Mouse (Mus musculus): ENCODE results near the gene Pde4c. TPM values are rescaled to one million over a fixed set of nuclear protein-coding genes. Genes with fewer than 3 reads are reported as not detected.
A peak's percentile ranks its signal among the peaks of the same experiment; 100 is the strongest.

The Pde4c gene
- polyA plus RNA-seq, 2 experiments = 0.74 to 1.6 TPM

- H3K36me3 ChIP-seq (replicated peaks; ENCODE audit: control insufficient read depth, insufficient read depth, low read depth) = no peaks in the 10 kb centered on the region
- no peaks in the 10 kb centered on the region for H3K9me3 ChIP-seq (ENCODE audit: control insufficient read depth, low read length)
- peak in 1 of 3 experiments; percentile 23 for DNase-seq (ENCODE audit: low read depth in 3 of 3, low spot score in 3 of 3)
- 2% methylated on average over 19 of the region's 19 CpGs for WGBS (ENCODE audit: insufficient replicate concordance)
- H3K9ac ChIP-seq (replicated peaks) = no peak within 1 kb of the TSS
- H3K4me2 ChIP-seq (ENCODE audit: low read depth) = no peak within 1 kb of the TSS
- ATAC-seq (ENCODE audit: insufficient read depth) = peak; percentile 46; the same call in 1 of the 2 replicates
- no peak within 1 kb of the TSS for H3K4me3 ChIP-seq (ENCODE audit: insufficient read depth in 1 of 2, low read depth in 2 of 2, low read length in 2 of 2)
- no peak within 1 kb of the TSS for H3K27ac ChIP-seq
- no peaks in the 10 kb centered on the region; the same call in 1 of the 2 replicates for H3K27me3 ChIP-seq (ENCODE audit: control insufficient read depth, insufficient read depth, low read length)
- no peaks in the 10 kb centered on the region for H3K4me1 ChIP-seq (replicated peaks; ENCODE audit: control insufficient read depth in 2 of 2, insufficient read depth in 2 of 2, low read length in 1 of 2)
- TF ChIP-seq CTCF (IDR thresholded peaks at IDR 0.05; ENCODE audit: low read depth) (peak; percentile 97), EP300 (IDR thresholded peaks at IDR 0.05; ENCODE audit: low read depth) (no peak)
Measured at GRCm38 (mm10) chr8:70718297-70718696, 5.2 kb upstream of the Pde4c start, which contains the start of gene Gm3336. TSS of gene Gm3336 (plus strand) at chr8:70718543.

GRCm38 (mm10) chr8:70719796-70720270 lies 3.7 kb upstream of the Pde4c start:
- H3K27me3 ChIP-seq (ENCODE audit: control insufficient read depth, insufficient read depth, low read length) = no peaks in the 10 kb centered on the region; the same call in 1 of the 2 replicates
- no peak overlapping the region for H3K27ac ChIP-seq
- WGBS (ENCODE audit: insufficient replicate concordance) = 28% methylated on average over 9 of the region's 9 CpGs
- DNase-seq (ENCODE audit: low read depth in 3 of 3, low spot score in 3 of 3) (no peak), ATAC-seq (ENCODE audit: insufficient read depth) (no peak)
- no peaks in the 10 kb centered on the region for H3K36me3 ChIP-seq (replicated peaks; ENCODE audit: control insufficient read depth, insufficient read depth, low read depth)
- TF ChIP-seq EP300 (IDR thresholded peaks at IDR 0.05; ENCODE audit: low read depth) (no peak), CTCF (IDR thresholded peaks at IDR 0.05; ENCODE audit: low read depth) (no peak)
- no peaks in the 10 kb centered on the region for H3K4me1 ChIP-seq (replicated peaks; ENCODE audit: control insufficient read depth in 2 of 2, insufficient read depth in 2 of 2, low read length in 1 of 2)
- no peak overlapping the region for H3K9ac ChIP-seq (replicated peaks)
- no peak overlapping the region for H3K4me3 ChIP-seq (ENCODE audit: insufficient read depth in 1 of 2, low read depth in 2 of 2, low read length in 2 of 2)
- no peak overlapping the region for H3K4me2 ChIP-seq (ENCODE audit: low read depth)
- H3K9me3 ChIP-seq (ENCODE audit: control insufficient read depth, low read length) = no peaks in the 10 kb centered on the region

DNA sequence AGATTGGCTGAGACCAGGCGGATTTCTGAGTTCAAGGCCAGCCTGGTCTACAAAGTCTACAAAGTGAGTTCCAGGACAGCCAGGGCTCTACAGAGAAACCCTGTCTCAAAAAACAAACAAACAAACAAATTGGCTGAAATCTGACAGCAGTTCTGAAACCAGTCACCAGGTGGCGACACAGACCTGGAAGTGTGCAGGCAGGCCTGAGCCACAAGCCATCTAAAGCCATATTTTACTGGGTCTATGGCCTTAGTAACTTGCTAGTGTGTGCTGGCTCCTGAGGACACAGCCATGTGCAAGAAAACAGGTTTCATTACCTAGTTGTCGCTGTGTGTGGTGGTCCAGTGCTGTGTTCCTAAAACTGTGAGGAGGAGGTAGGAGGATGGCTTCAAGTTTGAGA lies 2.8 kb upstream of the Pde4c start:
- H3K27ac ChIP-seq = no peak overlapping the region
- ATAC-seq (ENCODE audit: insufficient read depth) (no peak), DNase-seq (ENCODE audit: low read depth in 3 of 3, low spot score in 3 of 3) (peak; percentile 57 to 62 (median 62))
- no peaks in the 10 kb centered on the region for H3K36me3 ChIP-seq (replicated peaks; ENCODE audit: control insufficient read depth, insufficient read depth, low read depth)
- no peaks in the 10 kb centered on the region; the same call in 1 of the 2 replicates for H3K27me3 ChIP-seq (ENCODE audit: control insufficient read depth, insufficient read depth, low read length)
- TF ChIP-seq EP300 (IDR thresholded peaks at IDR 0.05; ENCODE audit: low read depth) (no peak), CTCF (IDR thresholded peaks at IDR 0.05; ENCODE audit: low read depth) (peak; percentile 97)
- H3K9me3 ChIP-seq (ENCODE audit: control insufficient read depth, low read length) = no peaks in the 10 kb centered on the region
- no peak overlapping the region for H3K4me2 ChIP-seq (ENCODE audit: low read depth)
- no peaks in the 10 kb centered on the region for H3K4me1 ChIP-seq (replicated peaks; ENCODE audit: control insufficient read depth in 2 of 2, insufficient read depth in 2 of 2, low read length in 1 of 2)
- WGBS (ENCODE audit: insufficient replicate concordance) = 5% methylated on average over 3 of the region's 3 CpGs
- no peak overlapping the region for H3K9ac ChIP-seq (replicated peaks)
- H3K4me3 ChIP-seq (ENCODE audit: insufficient read depth in 1 of 2, low read depth in 2 of 2, low read length in 2 of 2) = no peak overlapping the region

DNA sequence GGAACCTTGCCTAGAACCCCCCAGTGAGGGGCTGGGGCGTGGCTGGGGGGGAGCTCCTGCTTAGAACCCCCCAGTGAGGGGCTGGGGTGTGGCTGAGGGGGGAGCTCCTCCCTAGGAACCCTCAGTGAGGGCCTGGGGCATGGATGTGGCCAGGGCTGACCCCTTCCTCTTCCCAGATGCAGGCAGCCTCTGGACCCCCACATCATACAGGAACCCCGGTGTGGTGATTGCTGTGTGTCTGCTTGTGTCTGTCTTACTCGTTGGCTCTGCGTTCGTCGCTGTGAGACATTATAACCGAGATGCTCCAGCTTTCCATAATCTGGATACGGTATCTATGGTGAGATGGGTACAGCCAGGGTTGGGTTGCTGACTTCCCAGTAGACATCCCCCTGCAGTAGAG lies 1.9 kb upstream of the Pde4c start:
- H3K9ac ChIP-seq (replicated peaks) = no peak overlapping the region
- ATAC-seq (ENCODE audit: insufficient read depth) (no peak), DNase-seq (ENCODE audit: low read depth in 3 of 3, low spot score in 3 of 3) (no peak)
- H3K9me3 ChIP-seq (ENCODE audit: control insufficient read depth, low read length) = no peaks in the 10 kb centered on the region
- H3K27ac ChIP-seq = no peak overlapping the region
- WGBS (ENCODE audit: insufficient replicate concordance) = 75% methylated on average over 8 of the region's 8 CpGs
- no peaks in the 10 kb centered on the region for H3K36me3 ChIP-seq (replicated peaks; ENCODE audit: control insufficient read depth, insufficient read depth, low read depth)
- TF ChIP-seq EP300 (IDR thresholded peaks at IDR 0.05; ENCODE audit: low read depth) (no peak), CTCF (IDR thresholded peaks at IDR 0.05; ENCODE audit: low read depth) (no peak)
- H3K4me2 ChIP-seq (ENCODE audit: low read depth) = no peak overlapping the region
- H3K4me3 ChIP-seq (ENCODE audit: insufficient read depth in 1 of 2, low read depth in 2 of 2, low read length in 2 of 2) = no peak overlapping the region
- no peaks in the 10 kb centered on the region for H3K4me1 ChIP-seq (replicated peaks; ENCODE audit: control insufficient read depth in 2 of 2, insufficient read depth in 2 of 2, low read length in 1 of 2)
- H3K27me3 ChIP-seq (ENCODE audit: control insufficient read depth, insufficient read depth, low read length) = peaks cover 5% of the 10 kb centered on the region

DNA sequence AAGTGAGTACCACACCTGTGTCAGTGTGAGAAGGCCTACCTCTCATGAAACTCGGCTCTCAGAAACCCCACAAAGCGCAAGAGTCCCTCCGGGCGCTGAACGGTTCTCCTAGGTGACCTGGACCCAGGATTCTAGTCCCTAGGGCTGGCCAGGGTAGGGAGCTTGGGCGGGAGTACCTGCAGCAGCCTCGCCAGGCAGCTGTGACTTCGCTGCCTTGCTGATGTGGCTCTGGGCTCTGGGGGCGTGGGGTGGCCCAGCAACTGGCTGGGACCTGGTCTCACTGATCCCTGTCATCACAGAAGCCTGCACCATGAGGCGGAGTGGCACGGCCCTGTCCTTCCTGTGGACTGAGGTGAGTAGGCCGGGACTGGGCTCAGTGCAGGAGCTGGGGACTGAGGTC lies 696 bp downstream of the Pde4c start:
- Histone ChIP-seq H3K9ac (replicated peaks) (no peak overlapping the region), H3K4me2 (ENCODE audit: low read depth) (peak overlapping the region; percentile 16; the same call in 1 of the 2 replicates), H3K27ac (peak overlapping the region; percentile 5; the same call in 1 of the 2 replicates), H3K4me1 (replicated peaks; ENCODE audit: control insufficient read depth in 2 of 2, insufficient read depth in 2 of 2, low read length in 1 of 2) (no peaks in the 10 kb centered on the region), H3K4me3 (ENCODE audit: insufficient read depth in 1 of 2, low read depth in 2 of 2, low read length in 2 of 2) (no peak overlapping the region), H3K9me3 (ENCODE audit: control insufficient read depth, low read length) (no peaks in the 10 kb centered on the region), H3K36me3 (replicated peaks; ENCODE audit: control insufficient read depth, insufficient read depth, low read depth) (no peaks in the 10 kb centered on the region), H3K27me3 (ENCODE audit: control insufficient read depth, insufficient read depth, low read length) (peaks cover 20% of the 10 kb centered on the region)
- WGBS (ENCODE audit: insufficient replicate concordance) = 57% methylated on average over 12 of the region's 12 CpGs
- DNase-seq (ENCODE audit: low read depth in 3 of 3, low spot score in 3 of 3) (no peak), ATAC-seq (ENCODE audit: insufficient read depth) (no peak)
- TF ChIP-seq EP300 (IDR thresholded peaks at IDR 0.05; ENCODE audit: low read depth) = no peak
- TF ChIP-seq CTCF (IDR thresholded peaks at IDR 0.05; ENCODE audit: low read depth) = no peak

Data from liver, embryonic 14.5 days (tissue).